Mouse (Mus musculus): ENCODE measurements at regions not wholly inside any gene's neighbourhood (a gene's known extent, or its start where the extent isn't known, plus 50 kb on each side); places are given as distances from the start of the nearest gene placed in this dataset.

DNA sequence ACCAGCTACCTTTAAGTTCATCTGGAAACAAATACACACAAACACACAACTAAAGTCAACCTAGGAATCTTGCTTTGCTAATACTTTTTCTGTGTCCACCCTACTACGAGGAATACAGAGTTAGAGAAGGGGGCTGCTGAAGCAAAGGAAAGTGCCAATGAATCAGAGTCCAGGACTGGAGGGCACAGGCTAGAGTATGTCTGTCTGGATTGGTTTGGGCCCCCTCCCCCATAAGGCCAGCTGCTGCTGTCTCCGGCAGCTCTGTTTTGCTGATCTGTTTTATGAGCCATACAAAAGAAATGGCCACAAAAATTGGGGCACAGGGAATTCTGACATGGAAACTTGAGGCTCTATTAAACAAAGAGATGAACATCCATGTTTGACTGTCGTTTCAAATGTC, 74.8 kb upstream of the Slc25a13 start:
- Histone ChIP-seq H3K4me2 (ENCODE audit: low read depth, severe bottlenecking) (no peak overlapping the region), H3K4me3 (ENCODE audit: low read depth, low read length) (no peak overlapping the region), H3K9me3 (ENCODE audit: control insufficient read depth, low read length) (no peaks in the 10 kb centered on the region), H3K4me1 (ENCODE audit: control insufficient read depth, insufficient read depth, low read length) (0 out of 2 replicates have a peak, but pooled peaks cover 2% of the 10 kb centered on the region), H3K27me3 (ENCODE audit: control insufficient read depth, insufficient read depth, low read length) (no peaks in the 10 kb centered on the region), H3K36me3 (ENCODE audit: control insufficient read depth, insufficient read depth, low read length) (no peaks in the 10 kb centered on the region), H3K9ac (ENCODE audit: low read length) (no peak overlapping the region), H3K27ac (replicated peaks; ENCODE audit: low read depth, low read length) (no peak overlapping the region)
- DNase-seq (ENCODE audit: low spot score) (no peak), ATAC-seq (ENCODE audit: insufficient number of reproducible peaks, low FRiP score, low TSS enrichment, low read depth) (no peak)
- WGBS = 51% methylated on average over 3 of the region's 3 CpGs

DNA sequence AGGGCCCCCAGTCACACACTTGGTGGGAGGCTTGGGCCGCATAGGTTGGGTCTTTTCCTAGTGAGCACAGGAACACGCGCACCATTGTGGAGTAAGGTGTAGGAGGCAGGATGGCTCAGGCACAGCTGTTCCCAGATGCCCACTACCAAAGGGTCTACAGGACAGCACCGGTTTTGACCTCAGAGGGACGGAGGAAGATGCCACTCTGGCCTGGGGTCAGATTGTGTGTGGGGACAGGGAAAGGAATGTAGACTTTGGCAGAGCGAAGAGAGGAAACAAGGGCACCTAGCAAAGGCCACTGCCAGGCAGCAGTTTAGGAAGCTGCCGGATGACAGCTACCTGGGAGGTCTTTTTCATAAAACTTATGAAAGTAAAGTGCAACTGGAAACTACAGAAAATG, 73.5 kb upstream of the Slc25a13 start:
- H3K27me3 ChIP-seq (ENCODE audit: control insufficient read depth, insufficient read depth, low read length) = no peaks in the 10 kb centered on the region
- 0 out of 2 replicates have a peak, but pooled peaks cover 2% of the 10 kb centered on the region for H3K4me1 ChIP-seq (ENCODE audit: control insufficient read depth, insufficient read depth, low read length)
- no peak for ATAC-seq (ENCODE audit: insufficient number of reproducible peaks, low FRiP score, low TSS enrichment, low read depth)
- 90% methylated on average over 7 of the region's 7 CpGs for WGBS
- no peak overlapping the region for H3K4me2 ChIP-seq (ENCODE audit: low read depth, severe bottlenecking)
- no peak overlapping the region for H3K4me3 ChIP-seq (ENCODE audit: low read depth, low read length)
- H3K9ac ChIP-seq (ENCODE audit: low read length) = no peak overlapping the region
- no peaks in the 10 kb centered on the region for H3K9me3 ChIP-seq (ENCODE audit: control insufficient read depth, low read length)
- H3K27ac ChIP-seq (replicated peaks; ENCODE audit: low read depth, low read length) = no peak overlapping the region
- no peak for DNase-seq (ENCODE audit: low spot score)
- H3K36me3 ChIP-seq (ENCODE audit: control insufficient read depth, insufficient read depth, low read length) = no peaks in the 10 kb centered on the region

DNA sequence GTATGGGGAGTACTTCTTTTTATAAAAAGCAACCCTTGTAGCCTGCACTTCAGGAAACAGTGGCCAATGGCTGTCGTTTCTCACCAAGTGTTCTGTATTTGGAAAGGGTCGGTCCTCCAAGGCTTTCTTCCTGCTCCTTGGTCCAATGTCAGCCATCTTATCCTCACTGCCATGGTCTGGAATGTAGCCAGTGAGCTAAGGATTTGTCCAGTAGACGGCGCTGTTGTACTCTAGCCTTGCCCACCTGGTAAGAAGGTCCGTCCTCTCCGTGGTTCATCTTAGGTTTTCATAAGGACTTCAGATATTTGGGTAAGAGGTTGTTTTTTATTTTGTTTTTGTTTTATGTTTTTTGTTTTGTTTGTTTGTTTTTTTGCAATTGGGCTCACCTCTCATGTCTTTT, 72.8 kb upstream of the Slc25a13 start:
- Histone ChIP-seq H3K4me1 (ENCODE audit: control insufficient read depth, insufficient read depth, low read length) (0 out of 2 replicates have a peak, but pooled peaks cover 2% of the 10 kb centered on the region), H3K27ac (replicated peaks; ENCODE audit: low read depth, low read length) (no peak overlapping the region), H3K36me3 (ENCODE audit: control insufficient read depth, insufficient read depth, low read length) (no peaks in the 10 kb centered on the region), H3K4me2 (ENCODE audit: low read depth, severe bottlenecking) (no peak overlapping the region), H3K27me3 (ENCODE audit: control insufficient read depth, insufficient read depth, low read length) (no peaks in the 10 kb centered on the region), H3K9me3 (ENCODE audit: control insufficient read depth, low read length) (no peaks in the 10 kb centered on the region), H3K4me3 (ENCODE audit: low read depth, low read length) (no peak overlapping the region), H3K9ac (ENCODE audit: low read length) (no peak overlapping the region)
- WGBS = 23% methylated on average over 6 of the region's 6 CpGs
- ATAC-seq (ENCODE audit: insufficient number of reproducible peaks, low FRiP score, low TSS enrichment, low read depth) (no peak), DNase-seq (ENCODE audit: low spot score) (peak; percentile 83)

- no peak overlapping the region for H3K27ac ChIP-seq (replicated peaks; ENCODE audit: low read depth, low read length)
- H3K4me3 ChIP-seq (ENCODE audit: low read depth, low read length) = no peak overlapping the region
- no peaks in the 10 kb centered on the region for H3K9me3 ChIP-seq (ENCODE audit: control insufficient read depth, low read length)
- no peak overlapping the region for H3K9ac ChIP-seq (ENCODE audit: low read length)
- H3K36me3 ChIP-seq (ENCODE audit: control insufficient read depth, insufficient read depth, low read length) = no peaks in the 10 kb centered on the region
- H3K4me1 ChIP-seq (ENCODE audit: control insufficient read depth, insufficient read depth, low read length) = no peaks in the 10 kb centered on the region
- no peak overlapping the region for H3K4me2 ChIP-seq (ENCODE audit: low read depth, severe bottlenecking)
- 91% methylated on average over 17 of the region's 17 CpGs for WGBS
- ATAC-seq (ENCODE audit: insufficient number of reproducible peaks, low FRiP score, low TSS enrichment, low read depth) (no peak), DNase-seq (ENCODE audit: low spot score) (no peak)
- no peaks in the 10 kb centered on the region for H3K27me3 ChIP-seq (ENCODE audit: control insufficient read depth, insufficient read depth, low read length)
Observed at GRCm38 (mm10) chr6:6280812-6281568, 64.0 kb upstream of the Slc25a13 start.

GRCm38 (mm10) chr6:6279646-6280045, 62.7 kb upstream of the Slc25a13 start:
- WGBS = 85% methylated on average over 6 of the region's 6 CpGs
- H3K9ac ChIP-seq (ENCODE audit: low read length) = no peak overlapping the region
- no peaks in the 10 kb centered on the region for H3K36me3 ChIP-seq (ENCODE audit: control insufficient read depth, insufficient read depth, low read length)
- no peak overlapping the region for H3K27ac ChIP-seq (replicated peaks; ENCODE audit: low read depth, low read length)
- no peaks in the 10 kb centered on the region for H3K27me3 ChIP-seq (ENCODE audit: control insufficient read depth, insufficient read depth, low read length)
- H3K9me3 ChIP-seq (ENCODE audit: control insufficient read depth, low read length) = no peaks in the 10 kb centered on the region
- DNase-seq (ENCODE audit: low spot score) (no peak), ATAC-seq (ENCODE audit: insufficient number of reproducible peaks, low FRiP score, low TSS enrichment, low read depth) (no peak)
- H3K4me1 ChIP-seq (ENCODE audit: control insufficient read depth, insufficient read depth, low read length) = no peaks in the 10 kb centered on the region
- H3K4me2 ChIP-seq (ENCODE audit: low read depth, severe bottlenecking) = no peak overlapping the region
- H3K4me3 ChIP-seq (ENCODE audit: low read depth, low read length) = no peak overlapping the region

DNA sequence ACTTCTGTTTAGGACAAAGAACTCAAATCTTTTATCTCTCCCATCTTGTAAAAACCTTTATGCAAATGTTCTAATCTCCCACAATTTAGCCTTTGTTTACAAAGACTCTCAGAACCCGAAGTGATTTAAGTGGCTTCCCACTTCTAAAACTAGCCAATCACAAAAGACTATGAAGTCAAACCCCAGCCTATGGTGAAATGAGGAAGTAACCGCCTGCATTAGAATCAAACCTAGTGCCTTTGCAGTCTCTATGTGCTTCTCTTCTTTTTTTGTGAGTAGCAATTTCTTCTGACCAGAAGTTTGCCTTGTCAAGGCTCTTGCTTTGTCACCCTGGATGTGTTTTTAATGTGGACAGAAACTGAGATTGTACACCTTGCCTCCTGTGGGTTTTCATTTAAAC, 53.6 kb upstream of the Slc25a13 start:
- H3K9ac ChIP-seq (ENCODE audit: low read length) = no peak overlapping the region
- H3K27ac ChIP-seq (replicated peaks; ENCODE audit: low read depth, low read length) = no peak overlapping the region
- DNase-seq (ENCODE audit: low spot score) (no peak), ATAC-seq (ENCODE audit: insufficient number of reproducible peaks, low FRiP score, low TSS enrichment, low read depth) (no peak)
- no peaks in the 10 kb centered on the region for H3K4me1 ChIP-seq (ENCODE audit: control insufficient read depth, insufficient read depth, low read length)
- H3K4me3 ChIP-seq (ENCODE audit: low read depth, low read length) = no peak overlapping the region
- H3K36me3 ChIP-seq (ENCODE audit: control insufficient read depth, insufficient read depth, low read length) = no peaks in the 10 kb centered on the region
- no peaks in the 10 kb centered on the region for H3K27me3 ChIP-seq (ENCODE audit: control insufficient read depth, insufficient read depth, low read length)
- no peaks in the 10 kb centered on the region for H3K9me3 ChIP-seq (ENCODE audit: control insufficient read depth, low read length)
- H3K4me2 ChIP-seq (ENCODE audit: low read depth, severe bottlenecking) = no peak overlapping the region
- 48% methylated on average over 2 of the region's 2 CpGs for WGBS
